Mouse (Mus musculus) lung, embryonic 16.5 days (tissue): ENCODE results near the gene Gpr1. TPM values are rescaled to one million over a fixed set of nuclear protein-coding genes. Genes with fewer than 3 reads are reported as not detected.
A peak's percentile ranks its signal among the peaks of the same experiment; 100 is the strongest.

Source experiments
- ATAC-seq: fragments of 200-750 bp; cut with Nextera tagmentation; 2 replicates; pipeline ENCODE4 v1.8.0; 2017; ENCODE audit warnings: low read depth, mild to moderate bottlenecking, moderate library complexity
- H3K27ac ChIP-seq: fragments of 300-500 bp; sonication (generic); 2 replicates; pipeline ENCODE4 v1.5.1; 2014; ENCODE audit warnings: mild to moderate bottlenecking, control low read depth, low read length
- H3K27me3 ChIP-seq: fragments of 300-500 bp; sonication (generic); 2 replicates; pipeline ENCODE4 v1.6.1; 2014; ENCODE audit warnings: low read depth, low read length, mixed read lengths; ENCODE audit not compliant: control insufficient read depth, insufficient read depth
- H3K36me3 ChIP-seq: fragments of 300-500 bp; sonication (generic); 2 replicates; pipeline ENCODE4 v1.6.1; 2014; ENCODE audit warnings: low read length; ENCODE audit not compliant: control insufficient read depth, insufficient read depth
- H3K4me1 ChIP-seq: fragments of 300-500 bp; sonication (generic); replicated peaks from 2 replicates; pipeline ENCODE4 v1.6.1; 2014; ENCODE audit warnings: low read length, mixed read lengths; ENCODE audit not compliant: control insufficient read depth, insufficient read depth
- H3K4me2 ChIP-seq: fragments of 300-500 bp; sonication (generic); 2 replicates; pipeline ENCODE4 v1.6.1; 2014; ENCODE audit warnings: low read depth, low read length, control low read depth
- H3K4me3 ChIP-seq: fragments of 300-500 bp; sonication (generic); 2 replicates; pipeline ENCODE4 v1.5.1; 2014; ENCODE audit warnings: mild to moderate bottlenecking, low read length, control low read depth
- H3K9ac ChIP-seq: fragments of 300-500 bp; sonication (generic); 2 replicates; pipeline ENCODE4 v1.6.1; 2014; ENCODE audit warnings: low read length, control low read depth
- H3K9me3 ChIP-seq: fragments of 300-500 bp; sonication (generic); 2 replicates; pipeline ENCODE4 v1.6.1; 2016; ENCODE audit warnings: low read length; ENCODE audit not compliant: control insufficient read depth
- WGBS: fragments of 180-500 bp; shearing (Covaris S2); extraction: QIAGEN DNeasy Blood & Tissue Kit; methylation state at CpG from one replicate; pipeline ENCODE4 v1.1.7; 2014; 5-methylcytosine and 5-hydroxymethylcytosine counted together
- polyA plus RNA-seq: library from polyadenylated mRNA; unstranded; fragments of >200 nt; fragmentation: Nextera tagmentation; extraction: Ambion mirVana; gene quantifications from 2 replicates; pipeline ENCODE4 v1.2.1, GENCODE M21; 2015

Gene Gpr1
- polyA plus RNA-seq, result not detected in 2 replicates

DNA sequence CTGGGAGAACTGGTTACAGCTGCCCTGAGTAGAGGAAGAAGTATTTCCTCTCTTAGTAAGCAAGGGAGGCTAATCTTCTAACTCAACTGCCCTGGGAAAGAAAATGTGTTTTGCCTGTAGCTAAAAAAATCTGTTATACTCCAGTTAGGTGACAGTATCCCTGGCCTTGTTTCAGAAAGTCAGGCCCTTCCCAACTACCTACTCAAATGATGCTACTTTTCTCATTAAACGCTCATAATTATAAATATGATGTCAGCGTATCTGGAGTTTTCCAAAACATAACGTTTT lies at the start of gene Gpr1:
Gene Gpr1 (minus strand): TSS at position 273 of the 288 bp plus-strand sequence.
- H3K9ac ChIP-seq, result no peak within 1 kb of the TSS
- WGBS, result 33% methylated on average over 3 of the region's 3 CpGs
- no peaks in the 10 kb centered on the region for H3K36me3 ChIP-seq
- H3K4me1 ChIP-seq, result no peaks in the 10 kb centered on the region
- H3K4me2 ChIP-seq, result 0 out of 2 replicates have a peak within 1 kb of the TSS, but pooled peaks have one; percentile 15
- no peak within 1 kb of the TSS for H3K4me3 ChIP-seq
- H3K27ac ChIP-seq, result no peak within 1 kb of the TSS
- no peak for ATAC-seq
- H3K9me3 ChIP-seq, result 0 out of 2 replicates have a peak, but pooled peaks cover 2% of the 10 kb centered on the region
- H3K27me3 ChIP-seq, result no peaks in the 10 kb centered on the region

DNA sequence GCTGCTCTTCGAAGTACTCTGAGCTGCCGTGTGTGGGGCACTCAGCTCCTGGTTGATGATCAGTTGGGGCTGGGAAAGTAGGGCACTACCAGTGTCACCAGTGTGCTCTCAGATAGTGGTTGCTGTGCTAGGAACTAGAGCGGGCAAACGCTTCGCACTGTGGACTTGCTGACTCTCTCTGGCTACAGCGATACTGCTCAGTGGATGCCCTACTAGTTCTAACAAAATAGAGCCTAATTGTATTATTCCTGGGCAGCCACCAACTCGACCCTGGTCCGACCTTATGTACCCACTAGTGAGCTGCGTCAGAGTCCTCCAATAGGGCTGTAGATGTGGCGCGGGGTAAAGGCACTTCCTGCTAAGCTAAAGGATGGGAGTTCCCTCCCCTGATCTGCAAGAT lies 49.3 kb upstream of the Gpr1 start:
- no peak for ATAC-seq
- no peaks in the 10 kb centered on the region for H3K36me3 ChIP-seq
- H3K9ac ChIP-seq, result no peak overlapping the region
- WGBS, result 40% methylated on average over 11 of the region's 11 CpGs
- no peaks in the 10 kb centered on the region for H3K4me1 ChIP-seq
- peaks cover 80% of the 10 kb centered on the region for H3K27me3 ChIP-seq
- no peak overlapping the region for H3K4me3 ChIP-seq
- no peaks in the 10 kb centered on the region for H3K9me3 ChIP-seq
- H3K4me2 ChIP-seq, result no peak overlapping the region
- H3K27ac ChIP-seq, result no peak overlapping the region

DNA sequence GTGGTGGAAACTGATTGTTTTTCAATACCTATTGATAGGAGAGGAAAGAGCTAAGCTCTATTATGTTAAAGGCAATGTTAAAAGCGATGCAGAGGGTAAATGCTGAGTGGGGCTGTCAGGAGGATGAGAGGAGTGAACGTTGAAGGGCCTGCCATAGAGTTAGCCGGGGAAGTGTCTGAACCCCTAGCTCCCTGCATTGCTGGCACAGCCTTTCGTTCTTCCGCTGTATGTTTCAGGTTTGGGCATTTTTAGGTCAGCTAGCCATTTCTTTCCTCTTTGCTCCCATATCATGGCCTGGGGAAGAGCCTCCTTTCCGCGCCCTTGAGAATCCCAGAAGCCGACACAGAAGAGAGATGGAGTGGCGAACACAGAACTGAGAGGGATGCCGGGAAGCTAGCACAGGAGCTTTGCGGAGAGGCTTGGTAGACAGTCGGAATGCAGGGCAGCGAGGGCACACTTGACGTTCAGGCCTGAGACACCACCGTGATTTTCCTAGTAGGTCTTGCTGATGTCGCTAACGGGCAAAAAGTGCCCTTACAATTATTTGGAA lies 46.8 kb upstream of the Gpr1 start:
- 41% methylated on average over 17 of the region's 17 CpGs for WGBS
- Histone ChIP-seq H3K36me3 (no peaks in the 10 kb centered on the region), H3K27me3 (peaks cover 77% of the 10 kb centered on the region), H3K4me2 (no peak overlapping the region), H3K27ac (no peak overlapping the region), H3K4me3 (no peak overlapping the region), H3K9me3 (no peaks in the 10 kb centered on the region), H3K9ac (no peak overlapping the region), H3K4me1 (no peaks in the 10 kb centered on the region)
- ATAC-seq, result no peak

DNA sequence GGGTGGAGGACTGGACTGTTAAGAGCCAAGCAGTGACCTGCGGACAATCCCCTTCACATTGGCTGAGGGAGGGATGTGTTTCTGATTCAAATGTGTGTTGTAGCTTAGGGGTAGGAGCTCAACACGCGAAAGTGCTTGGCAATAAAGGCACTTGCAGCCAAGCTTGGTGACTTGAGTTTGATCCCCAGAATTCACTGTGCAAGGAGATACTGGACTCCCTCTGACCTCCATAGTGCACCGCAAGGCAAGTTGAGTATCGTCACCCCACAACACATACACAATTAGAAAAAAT lies 46.3 kb upstream of the Gpr1 start:
- peaks cover 76% of the 10 kb centered on the region for H3K27me3 ChIP-seq
- no peaks in the 10 kb centered on the region for H3K4me1 ChIP-seq
- no peak for ATAC-seq
- H3K36me3 ChIP-seq, result no peaks in the 10 kb centered on the region
- H3K4me3 ChIP-seq, result no peak overlapping the region
- WGBS, result 43% methylated on average over 5 of the region's 5 CpGs
- H3K9ac ChIP-seq, result no peak overlapping the region
- H3K27ac ChIP-seq, result no peak overlapping the region
- no peak overlapping the region for H3K4me2 ChIP-seq
- H3K9me3 ChIP-seq, result no peaks in the 10 kb centered on the region

DNA sequence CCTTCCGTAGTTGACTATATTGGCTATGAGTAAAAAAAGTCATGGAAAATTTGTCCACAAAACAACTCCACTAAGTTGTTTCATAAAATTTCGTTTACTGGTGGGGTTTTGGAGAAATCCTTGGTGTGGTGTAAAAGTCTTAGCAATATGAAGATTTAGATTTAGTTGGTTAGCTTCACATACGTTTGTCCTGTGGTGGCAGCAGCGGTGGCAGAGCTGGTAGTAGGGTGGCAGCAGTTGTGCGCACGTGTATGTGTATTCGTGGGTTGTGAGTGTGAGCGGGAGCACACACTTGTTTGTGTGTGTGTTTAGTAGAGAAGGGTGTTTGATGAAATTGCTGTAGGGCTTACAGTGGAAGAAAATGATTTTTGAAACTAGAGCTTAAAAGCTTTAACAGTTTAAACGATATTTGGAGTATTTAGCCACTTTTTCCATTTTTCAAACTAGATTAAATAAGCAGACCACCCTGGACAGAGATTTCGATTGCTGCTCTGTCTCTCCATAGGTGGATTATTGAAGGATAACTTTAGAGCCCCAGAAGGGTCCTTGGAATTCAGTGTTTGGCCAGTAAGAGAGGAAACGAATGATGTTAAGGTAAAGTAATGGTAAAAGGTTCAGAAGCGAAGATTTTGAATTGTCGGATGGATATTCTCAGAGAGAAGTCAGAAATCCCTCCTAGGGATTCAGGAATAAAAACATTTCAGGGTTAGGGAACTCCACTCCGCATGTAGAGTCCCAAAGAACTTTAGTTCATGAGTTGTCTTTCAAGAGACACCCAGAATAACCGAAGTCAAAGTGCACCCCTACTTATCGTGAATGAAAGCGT lies 45.8 kb upstream of the Gpr1 start:
- H3K27me3 ChIP-seq, result peaks cover 76% of the 10 kb centered on the region
- 38% methylated on average over 17 of the region's 17 CpGs for WGBS
- no peak for ATAC-seq

DNA sequence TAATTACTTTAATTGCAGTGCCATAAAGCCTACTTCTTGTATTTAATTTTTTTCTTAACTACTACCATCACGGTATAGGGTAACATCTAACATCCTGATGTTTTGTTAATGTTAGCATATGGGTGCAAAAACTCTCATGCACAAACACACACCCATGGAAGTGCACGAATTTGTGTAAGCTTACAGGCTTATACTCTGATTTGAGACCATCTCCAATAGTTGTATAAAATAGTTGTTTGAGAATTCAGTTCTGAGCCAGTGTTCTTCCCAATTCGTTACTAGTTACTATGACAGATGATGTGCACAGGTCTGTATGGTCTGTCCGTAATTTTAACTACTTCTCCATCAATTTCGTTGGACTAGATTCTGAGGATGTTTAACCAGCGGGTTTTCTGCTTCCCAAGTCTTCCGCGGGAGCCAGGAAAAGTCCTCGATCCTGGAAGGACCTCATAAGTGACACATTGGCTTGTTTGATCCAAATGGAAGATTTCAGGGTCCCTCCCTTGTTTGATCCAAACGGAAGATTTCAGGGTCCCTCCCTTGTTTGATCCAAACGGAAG lies 45.0 kb upstream of the Gpr1 start:
- Histone ChIP-seq H3K9ac (no peak overlapping the region), H3K4me2 (no peak overlapping the region), H3K9me3 (no peaks in the 10 kb centered on the region), H3K27ac (no peak overlapping the region), H3K4me1 (no peaks in the 10 kb centered on the region), H3K27me3 (peaks cover 75% of the 10 kb centered on the region), H3K4me3 (no peak overlapping the region), H3K36me3 (no peaks in the 10 kb centered on the region)
- WGBS, result 49% methylated on average over 11 of the region's 11 CpGs
- no peak for ATAC-seq

More for the DNA sequence above, 45.8 kb upstream of the Gpr1 start:
- Histone ChIP-seq H3K4me2 (no peak overlapping the region), H3K27ac (no peak overlapping the region), H3K4me1 (no peaks in the 10 kb centered on the region), H3K4me3 (no peak overlapping the region), H3K9me3 (no peaks in the 10 kb centered on the region), H3K36me3 (no peaks in the 10 kb centered on the region), H3K9ac (no peak overlapping the region)

DNA sequence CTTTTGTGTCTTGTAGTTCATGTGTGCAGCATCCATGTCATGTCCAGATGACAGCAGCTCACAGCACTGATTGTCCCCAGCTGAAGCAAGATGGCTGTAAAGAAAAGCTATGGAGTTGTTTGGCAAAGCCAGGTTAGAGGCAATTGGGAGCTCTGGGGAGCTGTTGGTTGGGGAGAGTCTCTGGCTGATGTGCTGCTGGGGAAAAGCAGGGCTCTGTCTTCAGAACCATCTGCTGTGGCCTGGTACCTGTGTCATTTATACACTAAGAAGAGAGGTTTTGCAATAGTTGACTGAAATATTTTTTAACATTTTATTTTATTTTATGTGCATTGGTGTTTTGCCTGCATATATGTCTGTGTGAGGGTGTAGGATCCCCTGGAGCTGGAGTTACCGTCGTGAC lies 44.2 kb upstream of the Gpr1 start:
- no peak overlapping the region for H3K4me2 ChIP-seq
- H3K27ac ChIP-seq, result no peak overlapping the region
- no peaks in the 10 kb centered on the region for H3K9me3 ChIP-seq
- 29% methylated on average over 2 of the region's 2 CpGs for WGBS
- peaks cover 73% of the 10 kb centered on the region for H3K27me3 ChIP-seq
- H3K4me3 ChIP-seq, result no peak overlapping the region
- no peaks in the 10 kb centered on the region for H3K36me3 ChIP-seq
- ATAC-seq, result no peak
- H3K4me1 ChIP-seq, result no peaks in the 10 kb centered on the region
- H3K9ac ChIP-seq, result no peak overlapping the region

DNA sequence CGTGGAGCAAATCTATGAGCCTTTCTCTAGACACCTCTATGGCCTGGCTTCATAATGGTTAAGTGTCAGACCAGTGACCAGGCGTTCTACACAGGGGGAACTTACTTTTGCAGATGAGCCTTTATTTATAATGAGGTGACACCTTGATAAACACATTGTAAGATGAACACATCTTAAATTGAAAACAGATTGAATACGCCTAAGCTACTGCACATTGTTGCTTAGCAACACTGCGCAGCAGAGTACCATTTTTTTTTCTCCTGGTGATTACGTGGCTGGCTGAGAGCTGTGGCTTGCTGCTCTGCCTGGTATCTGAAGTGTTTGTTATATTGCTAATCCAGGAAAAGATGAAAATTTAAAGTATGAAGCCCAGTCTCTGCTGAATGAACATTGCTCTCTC lies 41.7 kb upstream of the Gpr1 start:
- H3K9me3 ChIP-seq, result no peaks in the 10 kb centered on the region
- no peaks in the 10 kb centered on the region for H3K4me1 ChIP-seq
- H3K27me3 ChIP-seq, result peaks cover 73% of the 10 kb centered on the region
- ATAC-seq, result no peak
- H3K27ac ChIP-seq, result no peak overlapping the region
- no peak overlapping the region for H3K9ac ChIP-seq
- no peak overlapping the region for H3K4me3 ChIP-seq
- WGBS, result 17% methylated on average over 5 of the region's 5 CpGs
- no peak overlapping the region for H3K4me2 ChIP-seq
- no peaks in the 10 kb centered on the region for H3K36me3 ChIP-seq

DNA sequence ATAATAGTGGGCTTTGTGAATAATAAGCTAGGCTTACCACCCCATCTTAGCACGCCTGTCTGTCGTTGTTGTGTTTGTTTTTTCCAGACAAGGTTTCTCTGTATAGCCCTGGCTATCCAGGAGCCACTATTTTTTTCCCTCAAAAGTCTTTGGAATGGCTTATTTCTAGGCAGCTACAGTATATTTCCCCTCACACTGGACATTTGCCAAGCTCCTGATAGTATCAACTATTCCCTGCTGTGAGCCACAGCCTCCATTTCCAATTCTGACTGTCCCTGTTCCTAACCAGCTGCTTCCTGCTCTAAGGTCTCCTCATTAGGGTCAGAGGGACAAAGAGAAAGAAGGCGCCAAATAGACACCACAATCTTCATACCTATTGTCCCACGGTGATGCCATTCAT lies 40.8 kb upstream of the Gpr1 start:
- Histone ChIP-seq H3K27me3 (peaks cover 70% of the 10 kb centered on the region), H3K36me3 (no peaks in the 10 kb centered on the region), H3K4me3 (no peak overlapping the region), H3K9me3 (no peaks in the 10 kb centered on the region), H3K9ac (no peak overlapping the region), H3K4me1 (no peaks in the 10 kb centered on the region), H3K4me2 (no peak overlapping the region), H3K27ac (no peak overlapping the region)
- 19% methylated on average over 4 of the region's 4 CpGs for WGBS
- no peak for ATAC-seq
